Mouse (Mus musculus): ENCODE results near the gene 1700016C15Rik.
A peak's percentile ranks its signal among the peaks of the same experiment; 100 is the strongest.

1700016C15Rik gene

DNA sequence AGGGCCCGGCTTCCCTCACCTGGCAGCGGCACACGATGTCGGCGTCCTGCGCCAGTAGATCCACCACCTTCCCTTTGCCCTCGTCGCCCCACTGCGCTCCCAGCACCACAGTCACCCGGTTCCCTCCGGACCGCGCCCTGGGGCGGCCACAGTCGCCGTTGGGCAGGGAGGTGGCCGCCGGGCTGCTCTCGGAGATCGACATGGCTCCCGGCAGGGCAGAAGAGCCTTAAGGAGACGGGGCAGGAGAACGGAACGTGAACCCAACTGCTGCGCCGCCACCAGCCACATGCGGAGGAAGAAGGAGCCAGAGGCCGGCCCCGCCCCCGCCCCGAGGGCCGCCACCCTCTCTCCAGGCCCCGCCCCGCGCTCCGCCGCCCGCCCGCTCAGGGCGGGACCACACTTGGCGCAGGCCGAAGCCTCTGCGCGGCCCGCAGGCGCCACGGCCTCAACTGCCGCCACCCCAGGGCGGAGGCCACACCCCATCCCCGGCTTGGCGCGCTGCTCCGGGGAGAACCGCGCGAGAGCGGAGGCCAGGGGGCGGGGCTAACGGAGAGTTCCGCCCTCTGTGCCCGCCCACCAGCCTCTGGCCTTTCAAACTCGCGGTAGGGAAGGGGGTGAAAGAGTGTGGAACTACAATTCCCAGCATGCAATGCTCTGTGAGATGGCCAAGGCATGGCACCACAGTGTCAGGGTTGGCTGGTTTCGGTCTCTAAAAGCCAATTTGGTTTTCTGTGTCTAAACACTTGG lies 66.8 kb downstream of the 1700016C15Rik start, which contains the start of gene Adss:
Adss (minus strand) TSS at position 319 of the 747 bp plus-strand sequence.
- DNase-seq (ENCODE audit: low read depth) = peak; percentile 97

DNA sequence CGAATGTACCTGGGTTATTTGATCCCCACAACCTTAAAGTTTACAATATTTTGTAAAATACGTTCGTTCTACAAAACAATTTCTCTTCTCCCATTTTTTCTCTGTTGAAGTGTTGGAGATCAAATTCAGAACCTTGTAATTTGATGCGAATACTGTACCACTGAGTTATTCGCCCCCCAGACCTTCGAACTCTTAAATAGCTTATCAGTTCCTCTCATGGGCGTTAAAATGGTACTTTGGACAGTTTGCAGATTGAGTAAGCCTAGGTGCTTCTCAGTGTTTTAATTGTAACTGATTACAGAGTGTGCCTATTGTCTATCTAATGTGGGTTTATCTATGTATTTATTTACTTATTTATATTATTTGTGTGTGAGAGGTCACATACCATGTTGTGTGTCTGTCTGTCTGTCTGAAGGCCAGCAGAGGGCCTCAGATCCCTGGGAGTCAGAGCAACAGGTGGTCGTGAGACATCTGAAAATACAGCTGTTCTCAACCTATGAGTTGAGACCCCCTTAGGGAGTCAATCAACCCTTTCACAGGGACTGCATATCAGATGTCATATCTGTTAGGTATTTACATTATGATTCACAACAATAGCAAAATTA lies 67.6 kb downstream of the 1700016C15Rik start:
- DNase-seq (ENCODE audit: low read depth) = peak; percentile 60

Measured in 416B (cell line).